Mouse (Mus musculus): ENCODE data around the gene Rxrb.
"Not testable (repeated sequence)": the region's sequence is repeated elsewhere in the genome, so short reads cannot be mapped to it uniquely, and the experiment has no call there.

The Rxrb gene

DNA sequence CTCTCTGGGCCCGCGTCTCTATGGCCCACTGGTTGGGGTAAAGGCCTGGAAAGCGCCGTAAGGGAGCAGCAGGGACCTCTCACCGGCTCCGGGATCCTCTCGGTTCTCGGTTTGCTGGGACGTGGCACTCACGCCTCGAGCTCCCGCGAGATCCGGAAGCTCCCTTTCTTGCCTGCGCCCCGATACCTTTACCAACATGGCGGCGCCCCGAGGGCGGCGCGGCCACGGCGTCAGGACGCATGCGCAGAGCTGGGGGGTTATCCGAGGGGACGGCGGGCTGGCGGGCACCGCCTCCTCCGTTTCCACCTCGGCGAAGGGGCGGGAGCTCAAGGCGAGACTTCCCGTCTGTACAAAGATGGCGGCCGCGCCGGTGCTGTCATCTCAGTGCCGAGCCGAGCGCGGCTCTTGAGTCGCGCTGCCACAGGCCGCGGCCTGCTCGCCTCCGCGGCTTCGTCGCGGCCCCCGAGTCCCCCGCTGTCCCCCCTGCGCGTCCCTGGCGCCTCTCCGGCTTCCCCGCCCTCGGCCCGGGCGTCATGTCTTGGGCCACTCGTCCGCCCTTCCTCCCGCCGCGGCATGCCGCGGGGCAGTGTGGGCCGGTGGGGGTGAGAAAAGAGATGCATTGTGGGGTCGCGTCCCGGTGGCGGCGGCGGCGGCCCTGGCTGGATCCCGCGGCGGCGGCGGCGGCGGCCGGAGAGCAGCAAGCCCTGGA lies at the start of gene Rxrb, which contains the start of gene Slc39a7:
Gene Rxrb (plus strand): TSS at position 348 of the 709 bp plus-strand sequence.
Gene Slc39a7 (minus strand): TSS at position 218 of the 709 bp plus-strand sequence.
- peak; percentile 98 for DNase-seq (ENCODE audit: low spot score)

GRCm38 (mm10) chr17:33982136-33982535 lies 49.5 kb upstream of the Rxrb start:
- peak; percentile 58 for DNase-seq (ENCODE audit: low spot score)

- no peak for DNase-seq (ENCODE audit: low spot score)
These were observed 39.6 kb upstream of the Rxrb start for GRCm38 (mm10) chr17:33991788-33992664.

GRCm38 (mm10) chr17:33994959-33995358 lies 36.7 kb upstream of the Rxrb start:
- DNase-seq (ENCODE audit: low spot score) = no peak

- no peak for DNase-seq (ENCODE audit: low spot score)
These were observed 36.0 kb upstream of the Rxrb start for GRCm38 (mm10) chr17:33995651-33996050.

GRCm38 (mm10) chr17:33997025-33997424 lies 34.6 kb upstream of the Rxrb start:
- not testable (repeated sequence) for DNase-seq (ENCODE audit: low spot score)

GRCm38 (mm10) chr17:33998697-33999096 lies 32.9 kb upstream of the Rxrb start:
- not testable (repeated sequence) for DNase-seq (ENCODE audit: low spot score)

GRCm38 (mm10) chr17:33999341-34000149 lies 32.1 kb upstream of the Rxrb start:
- no peak for DNase-seq (ENCODE audit: low spot score)

GRCm38 (mm10) chr17:34000150-34000537 lies 31.5 kb upstream of the Rxrb start, which contains the start of gene H2-K1:
Gene H2-K1 (minus strand): TSS chr17:34000347.
- DNase-seq (ENCODE audit: low spot score) = peak; percentile 88

DNA sequence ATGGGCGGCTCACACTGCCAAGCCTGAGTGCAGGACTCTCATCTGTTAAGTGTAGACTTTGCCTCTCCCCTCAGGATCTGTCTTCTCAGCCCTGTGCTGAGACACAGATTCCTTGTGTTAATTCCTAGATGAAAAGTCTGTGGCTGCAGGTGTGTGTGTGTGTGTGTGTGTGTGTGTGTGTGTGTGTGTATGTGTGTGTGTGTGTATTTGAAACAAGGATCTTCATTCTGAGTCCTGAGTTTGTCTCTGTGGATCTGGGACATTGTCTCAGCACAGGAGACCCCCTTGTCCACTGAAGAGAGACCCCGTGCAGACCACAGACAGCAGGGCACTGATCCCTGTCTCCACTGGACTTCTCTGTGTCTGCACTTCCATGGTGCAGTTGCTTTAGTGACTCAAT lies 30.8 kb upstream of the Rxrb start:
- DNase-seq (ENCODE audit: low spot score) = not testable (repeated sequence)

DNA sequence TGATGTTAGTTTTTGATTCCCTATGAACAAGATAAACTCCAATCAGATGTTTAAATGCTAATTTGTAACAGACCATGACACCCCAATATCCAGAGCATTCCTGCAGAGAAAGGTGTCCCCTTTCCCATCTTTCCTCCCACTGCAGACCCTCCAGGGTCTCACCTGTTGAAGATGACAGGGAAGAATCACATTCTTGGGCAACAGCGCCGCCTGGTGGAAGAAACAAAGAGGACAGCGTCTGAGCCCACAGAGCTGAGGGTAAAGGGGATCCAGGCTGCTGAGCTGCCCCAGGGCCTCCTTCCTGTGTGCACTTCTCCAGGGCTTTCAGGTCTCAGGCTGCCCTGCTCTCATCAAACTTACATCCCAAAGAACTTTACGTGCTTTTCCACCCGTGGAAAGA lies 28.2 kb upstream of the Rxrb start:
- DNase-seq (ENCODE audit: low spot score) = peak; percentile 23

GRCm38 (mm10) chr17:34006570-34006969 lies 25.0 kb upstream of the Rxrb start:
- no peak for DNase-seq (ENCODE audit: low spot score)

DNA sequence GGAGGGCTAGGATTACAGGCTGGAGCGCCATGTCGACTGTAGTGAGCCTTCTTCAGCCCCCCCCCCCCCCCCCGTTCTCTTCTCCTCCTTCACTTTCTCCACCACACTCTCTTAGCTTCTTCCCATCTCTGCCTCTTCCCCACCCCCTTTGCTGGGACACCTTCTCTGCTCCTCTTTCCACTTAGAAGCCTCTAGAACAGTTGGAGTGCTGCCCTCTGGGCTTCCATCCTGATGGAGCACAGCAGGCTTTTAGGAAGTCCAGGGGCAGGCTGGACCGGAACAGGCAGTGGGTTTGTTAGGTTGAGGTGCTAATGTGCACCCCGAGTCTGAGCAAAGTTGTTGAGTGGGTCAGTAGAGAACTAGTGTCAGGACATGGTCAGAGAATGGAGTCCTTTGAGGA lies 21.5 kb upstream of the Rxrb start:
- no peak for DNase-seq (ENCODE audit: low spot score)

DNA sequence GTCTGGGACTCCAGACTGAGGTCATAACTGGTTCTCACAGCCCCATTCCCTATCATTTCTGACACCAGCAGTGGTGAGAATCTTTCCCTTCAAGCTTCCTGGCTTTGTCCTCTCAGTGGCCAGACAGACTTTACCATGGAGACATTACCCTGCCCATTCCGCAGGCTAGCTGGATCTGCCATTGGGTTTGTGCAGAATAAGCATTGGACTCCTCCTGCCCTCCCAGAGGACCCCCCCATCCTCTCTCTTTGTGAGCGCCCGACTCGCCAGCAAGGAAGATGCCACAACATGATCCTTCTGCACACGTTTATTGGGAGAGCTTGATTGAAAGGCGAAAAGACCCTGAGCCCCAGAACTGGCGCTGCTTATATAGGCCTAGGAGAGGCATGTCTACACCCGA lies 18.2 kb upstream of the Rxrb start:
- DNase-seq (ENCODE audit: low spot score) = no peak

DNA sequence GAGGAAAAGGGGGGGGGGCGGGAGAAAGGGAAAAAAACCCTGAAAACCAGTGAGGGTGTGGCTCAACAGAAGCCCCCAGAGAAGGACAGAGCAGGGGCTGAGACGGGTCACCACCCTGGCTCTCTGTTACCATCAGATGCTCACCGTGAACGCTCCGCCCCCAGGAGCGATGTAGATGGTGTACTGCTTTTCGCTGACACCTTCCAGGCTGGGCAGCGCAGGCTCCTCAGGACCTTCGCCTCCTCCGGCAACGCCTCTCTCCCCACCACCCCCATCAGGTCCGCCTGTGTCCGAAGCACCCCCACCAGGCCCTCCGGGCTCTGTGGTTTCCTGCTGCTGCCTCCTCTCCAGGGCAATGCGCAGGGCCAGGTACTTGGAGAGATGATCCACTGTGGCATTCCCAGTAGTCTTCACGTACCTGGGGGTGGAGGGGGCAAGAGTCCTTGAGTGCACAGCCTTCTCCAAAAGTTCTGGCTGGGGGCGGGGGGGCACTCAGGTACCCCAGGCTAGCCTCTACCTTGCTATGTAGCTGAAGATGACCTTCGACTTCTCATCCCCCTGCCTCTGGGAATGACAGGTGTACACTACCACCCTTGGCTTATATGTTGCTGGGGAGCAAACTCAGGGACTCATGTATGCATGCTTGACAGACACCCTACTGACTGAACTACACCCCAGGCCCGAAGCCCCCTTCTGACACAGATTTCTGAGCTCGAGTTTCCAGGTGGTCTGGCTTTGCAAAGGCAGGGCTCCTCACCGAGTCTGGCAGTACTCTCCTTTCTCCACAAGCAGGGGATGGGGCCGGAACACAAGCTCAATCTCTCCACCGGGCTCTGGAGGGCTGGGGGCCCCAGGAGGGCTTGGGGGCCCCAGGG lies 9.8 kb upstream of the Rxrb start:
- no peak for DNase-seq (ENCODE audit: low spot score)

DNA sequence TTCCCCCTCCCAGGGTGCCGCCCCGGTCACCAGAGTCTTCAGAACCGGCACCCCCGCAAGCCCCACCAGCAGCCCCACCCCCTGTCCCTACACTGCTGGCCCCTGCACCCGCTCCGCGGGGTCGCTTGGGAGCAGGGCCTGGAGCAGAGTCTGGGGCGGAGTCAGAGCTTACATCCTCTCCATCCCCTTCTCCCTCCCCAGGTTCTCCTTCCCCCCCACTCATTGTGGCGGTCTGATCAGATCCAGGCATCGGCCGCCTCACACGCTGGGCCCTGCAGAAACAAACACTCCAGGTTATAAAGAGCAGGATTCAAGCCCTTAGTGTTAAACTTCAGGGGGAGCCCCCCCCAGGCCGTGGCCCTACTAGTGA lies 9.2 kb upstream of the Rxrb start:
- no peak for DNase-seq (ENCODE audit: low spot score)

DNA sequence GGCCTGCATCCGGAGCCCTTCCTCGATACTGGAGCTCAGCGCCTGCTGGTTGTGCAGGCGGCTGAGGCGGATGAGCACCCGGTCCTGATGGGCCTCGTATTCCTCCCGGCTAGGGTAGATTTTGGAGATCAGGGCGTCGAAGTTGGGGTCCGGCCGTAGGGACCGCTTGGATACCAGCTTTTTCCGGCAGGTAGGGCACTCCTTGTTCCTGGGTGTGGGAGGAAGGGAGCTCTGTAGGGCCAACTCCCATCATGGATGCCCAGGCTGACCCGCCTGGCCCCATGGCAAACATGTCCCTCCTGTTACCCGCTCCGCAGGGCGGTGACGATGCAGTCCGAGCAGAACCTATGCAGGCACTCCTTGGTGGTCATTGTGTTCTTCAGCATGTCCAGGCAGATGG lies 8.6 kb upstream of the Rxrb start:
- DNase-seq (ENCODE audit: low spot score) = peak; percentile 25

DNA sequence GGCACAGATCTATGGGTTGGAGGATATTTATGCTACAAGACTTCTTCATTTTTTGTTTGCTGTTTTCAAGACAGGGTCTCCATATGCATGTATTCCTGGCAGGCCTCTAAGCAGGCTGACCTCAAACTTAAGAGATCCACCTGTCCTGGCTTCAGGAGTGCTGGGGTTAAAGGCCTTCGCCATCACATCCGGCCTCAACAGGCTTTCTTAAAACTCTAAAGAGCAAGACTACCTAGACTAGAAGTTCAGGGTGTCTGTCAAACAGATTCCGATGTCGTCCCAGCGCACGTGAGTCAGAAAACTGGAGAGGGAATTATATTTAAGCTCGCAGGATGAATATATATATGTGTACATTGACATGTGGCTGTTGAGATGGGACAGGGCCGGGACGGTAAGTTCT lies 7.9 kb upstream of the Rxrb start:
- DNase-seq (ENCODE audit: low spot score) = no peak

DNA sequence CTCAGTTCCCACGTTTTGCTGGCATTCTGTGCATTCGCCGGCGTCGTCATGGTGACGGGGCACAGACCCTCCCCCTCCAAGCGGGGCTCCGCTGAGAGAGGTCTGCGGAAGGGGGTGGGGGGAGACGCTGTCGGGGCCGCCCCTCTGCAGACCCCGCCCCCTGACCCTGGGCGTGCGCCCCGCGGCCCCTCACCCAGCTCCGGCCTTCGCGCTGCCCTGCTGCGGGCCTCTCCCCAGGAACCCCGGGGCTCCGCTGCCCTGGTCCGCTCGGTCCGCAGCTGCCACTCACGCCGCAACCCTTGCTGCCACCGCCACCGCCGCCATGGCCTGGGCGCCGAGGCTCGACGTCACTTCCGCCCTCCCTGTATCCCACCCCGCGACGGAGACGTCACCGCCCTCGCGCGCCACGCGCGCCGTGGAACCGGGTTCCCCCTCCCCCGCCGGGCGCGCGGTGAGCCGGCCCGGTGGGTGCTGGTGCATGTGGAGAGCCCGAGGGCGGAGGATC lies 7.2 kb upstream of the Rxrb start, which contains the start of gene Ring1:
Gene Ring1 (minus strand): TSS at position 364 of the 505 bp plus-strand sequence.
- DNase-seq (ENCODE audit: low spot score) = peak; percentile 88

GRCm38 (mm10) chr17:34024861-34025755 lies 6.5 kb upstream of the Rxrb start:
- no peak for DNase-seq (ENCODE audit: low spot score)
